Mouse (Mus musculus) gastrocnemius, postnatal 14 days (tissue): ENCODE measurements around the gene Smarcad1. TPM values are rescaled to one million over a fixed set of nuclear protein-coding genes. Genes with fewer than 3 reads are reported as not detected.
"Not testable (repeated sequence)": the region's sequence is repeated elsewhere in the genome, so short reads cannot be mapped to it uniquely, and the experiment has no call there.

ENCODE experiments used
- DNase-seq: peaks from one replicate; pipeline ENCODE4 v3.0.0; 2021; ENCODE audit warnings: mixed read lengths
- intact Hi-C: fragments of 180-260 bp; cut with DNase I; formaldehyde crosslinking; loops from one replicate; pipeline ENCODE4 v1.15.1; 2025; ENCODE audit warnings: low total_unique reads
- long read RNA-seq, 2 experiments: library from polyadenylated mRNA; stranded (forward); transcript quantifications; one replicate each; pipeline ENCODE4 v2.0.0; 2021
- total RNA-seq, 2 experiments: library from RNA; stranded (reverse); gene quantifications; 2 replicates each; pipeline ENCODE4 v1.2.3; 2021

The Smarcad1 gene
- 10 to 100 TPM; 13.3 to 13.5 TPM for total RNA-seq
- long read RNA-seq, experiment 1, partial matches to known transcripts = 0 of 4 reads
- long read RNA-seq, experiment 1, other reads (novel, unspliced or antisense) = 2 of 4 reads
- long read RNA-seq, experiment 2, full-length matches to known transcripts = 3 of 4 reads
- long read RNA-seq, experiment 2, partial matches to known transcripts = 0 of 4 reads
- long read RNA-seq, experiment 2, other reads (novel, unspliced or antisense) = 1 of 4 reads

DNA sequence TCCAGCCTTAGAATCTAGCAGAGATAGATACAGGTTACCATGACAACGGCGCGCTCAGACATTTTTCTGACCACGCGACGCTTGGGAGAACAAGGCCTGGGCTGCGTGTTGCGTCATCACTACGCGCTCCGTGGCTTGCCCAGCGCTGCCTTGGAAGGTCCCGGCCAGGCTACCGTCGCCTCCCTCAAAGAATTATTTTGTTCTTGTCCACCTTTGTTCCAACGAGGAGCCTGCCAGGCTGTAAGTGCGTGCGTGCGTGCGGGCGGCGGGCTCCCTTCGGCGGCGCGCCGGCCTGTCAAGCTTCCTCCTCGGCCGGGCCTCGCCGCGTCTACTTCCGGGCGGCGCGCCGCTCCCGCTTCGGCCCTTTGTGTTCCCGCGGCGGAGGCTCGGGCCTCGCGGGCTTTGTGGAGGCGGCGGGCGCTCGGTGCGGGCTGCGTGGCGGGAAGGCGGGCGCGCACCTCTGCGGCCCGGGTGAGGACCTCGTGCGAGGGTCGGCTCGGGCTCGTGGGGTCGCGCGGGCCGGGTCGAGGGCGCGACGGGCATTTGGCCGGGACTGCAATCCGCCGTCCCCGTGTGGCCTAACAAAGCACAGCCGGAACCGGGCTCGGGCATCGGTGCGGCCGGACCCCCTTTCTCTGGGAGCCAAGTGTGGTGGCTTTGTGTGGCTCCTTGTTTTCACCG lies at the start of gene Smarcad1:
Gene Smarcad1, plus strand, starts transcription at position 93 of the 681 bp plus-strand sequence.
- DNase-seq = peak; percentile 89
- intact Hi-C loops = no loop called here

DNA sequence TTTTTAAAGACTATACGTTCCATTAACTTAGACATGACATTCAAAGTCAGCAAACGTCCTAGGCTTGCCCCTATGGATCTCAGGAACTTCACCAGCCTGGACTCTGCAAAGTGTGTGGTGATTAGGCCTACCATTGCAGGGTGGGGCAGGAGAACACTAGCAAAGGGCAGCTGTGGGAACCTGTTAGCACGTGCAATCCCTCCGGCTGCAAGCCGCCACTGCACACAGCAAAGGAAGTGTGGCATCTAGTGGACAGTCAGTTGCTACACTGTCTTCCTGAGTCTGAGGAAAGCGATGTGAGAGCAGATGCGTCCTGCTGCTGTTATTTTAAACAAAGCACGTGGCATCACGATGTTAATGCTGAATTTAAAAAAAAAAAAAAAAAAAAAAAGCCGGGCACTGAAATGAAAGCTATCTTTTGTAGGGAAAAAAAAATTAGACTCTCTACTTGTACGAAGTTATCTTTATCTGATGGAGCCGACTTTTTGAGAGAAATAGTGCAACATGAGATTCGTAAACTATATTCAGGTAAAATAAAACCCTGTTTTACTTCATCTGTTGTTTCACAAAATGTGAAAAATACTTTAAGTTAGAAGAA lies 45.5 kb upstream of the Smarcad1 start:
- DNase-seq = no peak
- intact Hi-C loops = no loop called here

DNA sequence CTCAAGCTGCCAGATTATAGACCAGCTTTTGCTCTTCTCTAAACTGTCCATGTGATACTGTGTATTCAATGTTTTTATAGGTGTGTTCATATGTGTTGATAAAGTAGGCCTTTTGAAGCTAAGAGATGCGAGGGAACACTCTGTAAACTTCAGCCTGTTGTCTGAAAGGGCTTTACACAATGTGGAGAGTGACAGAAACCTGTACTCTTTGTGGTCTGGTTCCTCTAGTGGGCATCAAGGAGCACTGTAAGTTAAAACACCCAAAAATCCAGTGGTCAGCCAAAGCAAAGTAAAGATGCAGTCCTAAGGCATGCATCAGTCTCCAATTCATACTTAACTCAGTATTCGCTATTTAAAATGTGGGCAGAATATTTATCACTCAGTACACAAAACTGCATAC lies 44.6 kb upstream of the Smarcad1 start:
- intact Hi-C loops = no loop called here
- no peak for DNase-seq

DNA sequence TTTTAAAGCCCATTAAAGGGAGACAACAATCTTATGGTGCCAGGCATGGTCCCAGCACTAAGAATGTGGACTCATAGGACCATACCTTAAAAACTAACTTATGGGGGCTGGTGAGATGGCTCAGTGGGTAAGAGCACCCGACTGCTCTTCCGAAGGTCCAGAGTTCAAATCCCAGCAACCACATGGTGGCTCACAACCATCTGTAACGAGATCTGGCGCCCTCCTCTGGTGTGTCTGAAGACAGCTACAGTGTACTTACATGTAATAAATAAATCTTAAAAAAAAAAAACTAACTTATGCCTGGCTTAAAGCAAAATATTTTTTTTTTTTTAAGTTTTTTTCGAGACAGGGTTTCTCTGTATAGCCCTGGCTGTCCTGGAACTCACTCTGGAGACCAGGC lies 41.6 kb upstream of the Smarcad1 start:
- intact Hi-C loops, DNase-seq: not testable (repeated sequence)

DNA sequence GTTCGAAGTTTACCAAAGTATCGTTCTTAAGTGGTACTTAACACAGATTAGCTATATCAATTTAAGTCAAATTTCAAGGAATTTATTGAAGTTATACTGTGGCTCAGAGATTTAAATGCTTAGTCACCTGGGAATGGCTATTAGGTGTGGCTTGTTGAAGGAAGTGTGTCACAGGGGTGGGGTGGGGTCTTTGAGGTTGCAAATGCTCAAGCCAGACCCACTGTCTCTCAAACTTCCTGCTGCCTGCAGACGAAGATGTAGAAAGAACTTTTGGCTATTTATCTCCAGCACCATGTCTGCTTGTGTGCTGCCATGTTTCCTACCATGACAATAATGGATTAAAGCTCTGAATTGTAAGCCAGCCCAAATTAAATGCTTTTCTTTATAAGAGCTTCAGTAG lies 40.2 kb upstream of the Smarcad1 start:
- intact Hi-C loops = no loop called here
- DNase-seq = no peak

DNA sequence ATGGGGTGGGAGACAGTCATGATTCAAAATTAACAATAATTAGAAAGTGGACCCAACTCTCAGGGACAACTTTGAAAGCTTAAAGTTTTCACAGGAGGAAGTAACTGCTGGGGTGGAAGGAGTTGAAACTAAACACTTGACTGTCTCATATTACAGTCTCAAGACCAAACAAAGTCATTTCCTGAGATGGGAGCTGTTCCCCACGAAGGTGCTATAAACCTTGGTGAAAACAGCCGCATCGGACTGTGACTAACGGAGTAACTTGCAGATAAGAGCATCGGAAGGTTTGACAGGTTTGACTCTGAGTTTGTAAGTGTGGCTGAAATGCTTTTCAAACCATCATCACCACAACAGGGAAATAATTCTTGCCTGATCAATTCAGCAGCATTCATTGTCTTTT lies 33.5 kb upstream of the Smarcad1 start:
- intact Hi-C loops = no loop called here
- no peak for DNase-seq

DNA sequence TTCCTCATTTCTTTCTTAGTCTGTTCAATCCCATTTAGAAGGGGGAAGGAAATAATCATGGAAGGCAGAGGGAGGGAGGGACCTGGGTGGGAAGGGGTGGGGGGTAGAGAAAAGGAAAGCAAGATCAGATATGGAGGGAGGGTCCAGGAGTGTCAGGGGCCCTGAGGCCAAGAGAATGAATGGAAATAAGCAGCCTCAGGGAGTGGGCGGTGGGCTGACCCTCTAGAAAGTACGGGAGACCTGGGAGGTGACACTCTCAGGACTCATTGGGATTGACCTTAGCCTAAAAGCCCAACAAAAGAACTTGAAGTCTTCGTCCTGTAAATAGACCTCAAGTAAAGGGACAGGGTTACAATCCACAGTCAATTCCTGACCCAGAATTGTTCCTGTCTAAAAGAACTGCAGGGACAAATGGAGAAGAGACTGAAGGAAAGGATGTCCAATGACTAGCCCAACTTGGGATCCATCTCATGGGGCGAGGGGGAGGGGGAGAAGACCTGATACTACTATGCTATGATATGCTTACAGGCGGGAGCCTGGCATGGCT lies 30.9 kb upstream of the Smarcad1 start:
- no peak for DNase-seq
- intact Hi-C loops = no loop called here

DNA sequence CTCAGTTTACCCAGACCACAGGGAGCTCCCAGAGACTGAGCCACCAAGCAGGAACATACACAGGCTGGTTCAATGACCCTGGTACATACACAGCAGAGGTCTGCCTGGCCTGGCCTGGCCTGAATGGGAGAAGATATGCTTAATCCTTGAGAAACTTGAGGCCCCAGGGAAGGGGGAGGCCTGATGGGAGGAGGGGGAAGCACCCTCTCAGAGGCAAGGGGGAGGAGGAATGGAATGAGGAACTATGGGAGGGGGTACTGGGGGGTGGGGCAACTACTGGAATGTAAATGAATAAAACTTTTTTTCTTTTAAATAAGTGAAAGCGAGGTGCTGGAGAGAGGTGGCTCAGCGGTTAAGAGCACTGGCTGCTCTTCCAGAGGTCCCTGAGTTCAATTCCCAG lies 30.2 kb upstream of the Smarcad1 start:
- no peak for DNase-seq
- intact Hi-C loops = no loop called here

DNA sequence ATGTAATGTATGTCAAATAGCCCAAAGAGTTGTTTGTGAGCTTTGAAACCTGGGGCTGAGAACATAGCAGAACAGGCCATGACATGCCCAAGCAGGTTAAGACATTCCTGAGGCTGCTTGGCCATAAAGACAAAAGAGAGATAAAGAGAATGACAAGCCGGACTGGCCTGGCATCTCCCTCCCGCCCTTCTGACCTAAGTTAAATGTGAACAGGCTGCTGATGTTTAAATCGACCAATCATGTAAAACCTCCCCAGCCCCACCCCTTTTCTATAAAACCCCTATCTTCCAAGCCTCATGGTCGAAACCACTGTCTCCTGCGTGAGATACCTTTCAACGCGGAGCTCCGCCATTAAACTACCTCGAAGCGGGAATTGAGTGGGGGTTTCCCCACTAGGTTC lies 24.8 kb upstream of the Smarcad1 start:
- no peak for DNase-seq
- intact Hi-C loops = no loop called here

DNA sequence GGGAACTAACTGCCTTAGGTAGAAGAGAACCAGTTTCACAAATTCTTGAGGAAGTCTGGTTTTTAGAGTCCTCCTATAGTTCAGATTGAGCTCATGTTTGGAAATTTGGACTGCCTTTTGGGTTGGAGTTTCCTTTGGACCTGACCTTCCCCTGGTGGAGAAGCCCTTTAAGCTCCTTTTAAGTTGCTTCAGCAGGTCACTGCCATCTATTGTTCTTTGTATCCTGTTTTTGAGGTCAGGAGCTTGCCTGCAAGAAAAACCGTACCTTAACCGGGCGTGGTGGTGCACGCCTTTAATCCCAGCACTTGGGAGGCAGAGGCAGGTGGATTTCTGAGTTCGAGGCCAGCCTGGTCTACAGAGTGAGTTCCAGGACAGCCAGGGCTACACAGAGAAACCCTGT lies 23.4 kb upstream of the Smarcad1 start:
- intact Hi-C loops, DNase-seq: not testable (repeated sequence)

DNA sequence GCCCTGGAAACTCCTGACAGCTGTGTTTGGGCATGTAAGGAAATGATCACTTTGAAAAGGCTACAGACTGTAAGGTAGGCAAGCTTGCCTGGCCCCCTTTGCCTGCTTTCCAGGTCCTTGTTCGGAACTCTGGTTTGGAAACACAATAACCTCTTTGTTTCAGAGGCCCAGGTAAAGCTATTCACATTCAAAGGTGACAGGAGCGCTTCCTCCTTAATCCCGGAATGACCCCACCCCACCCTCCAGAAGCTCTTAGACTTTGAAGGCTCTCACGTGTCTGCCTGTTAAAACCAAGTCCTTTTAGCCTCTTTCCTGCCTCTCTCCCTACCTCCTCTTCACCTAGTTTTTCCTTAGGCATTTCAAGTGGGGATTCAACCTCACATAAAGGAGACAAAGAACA lies 20.5 kb upstream of the Smarcad1 start:
- intact Hi-C loops = no loop called here
- no peak for DNase-seq

DNA sequence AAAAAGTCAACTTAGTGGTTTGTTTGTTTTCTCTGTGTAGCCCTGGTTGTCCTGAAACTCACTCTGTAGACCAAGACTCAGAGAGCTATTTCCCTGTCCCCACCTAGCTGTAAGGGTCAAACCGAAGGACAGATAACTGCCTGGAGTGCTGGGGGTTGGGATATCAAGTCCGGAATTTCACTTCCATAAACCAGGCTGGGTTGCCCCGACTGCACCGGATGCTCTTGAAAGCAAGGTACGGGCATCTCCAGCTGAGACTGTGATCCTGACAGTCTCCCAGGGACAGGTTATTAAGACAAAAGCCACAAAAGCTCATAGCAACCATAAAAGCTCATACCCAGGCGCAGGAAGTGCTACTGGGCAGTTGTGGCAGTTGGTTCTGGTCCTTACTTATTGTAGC lies 19.3 kb upstream of the Smarcad1 start:
- DNase-seq = no peak
- intact Hi-C loops = no loop called here

DNA sequence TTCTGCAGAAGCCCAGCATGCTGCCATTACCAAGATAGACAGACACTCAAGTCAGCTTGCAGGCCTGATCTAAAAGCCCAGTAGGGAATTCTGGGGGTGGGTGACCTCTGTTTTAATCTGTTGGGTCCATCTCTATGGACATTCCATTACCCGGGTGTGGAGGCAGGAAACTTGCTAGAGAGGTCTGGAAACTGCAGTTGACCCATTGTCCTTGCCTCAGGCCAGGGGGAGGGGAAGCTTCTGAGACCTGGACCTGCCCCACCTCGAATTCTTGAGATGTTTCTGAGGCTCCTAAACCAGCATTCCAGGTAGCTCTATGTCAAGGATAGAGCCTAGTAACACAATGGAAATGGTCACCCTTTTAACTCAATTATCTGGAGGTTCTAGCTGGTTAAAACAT lies 17.7 kb upstream of the Smarcad1 start:
- no peak for DNase-seq
- intact Hi-C loops = no loop called here

DNA sequence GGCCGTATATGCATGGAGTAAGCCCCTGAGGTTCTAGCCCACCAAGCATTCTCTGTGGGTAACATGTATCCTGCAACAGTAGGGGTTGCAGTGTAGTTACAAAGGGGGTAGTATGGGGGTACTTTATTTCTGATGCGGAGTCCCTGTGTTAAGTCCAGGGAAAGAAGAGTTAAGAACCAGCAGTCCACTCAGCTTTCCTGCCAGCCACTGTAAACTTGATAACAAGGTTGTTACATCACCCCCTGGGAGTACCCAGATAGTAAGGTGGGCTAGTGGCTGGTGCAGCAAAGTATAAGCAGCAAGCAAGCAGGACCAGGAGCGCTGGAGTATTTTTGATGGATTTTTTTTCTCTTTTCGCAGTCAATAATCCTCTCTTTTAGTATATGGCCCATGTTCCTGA lies 17.3 kb upstream of the Smarcad1 start:
- DNase-seq = no peak
- intact Hi-C loops = no loop called here

DNA sequence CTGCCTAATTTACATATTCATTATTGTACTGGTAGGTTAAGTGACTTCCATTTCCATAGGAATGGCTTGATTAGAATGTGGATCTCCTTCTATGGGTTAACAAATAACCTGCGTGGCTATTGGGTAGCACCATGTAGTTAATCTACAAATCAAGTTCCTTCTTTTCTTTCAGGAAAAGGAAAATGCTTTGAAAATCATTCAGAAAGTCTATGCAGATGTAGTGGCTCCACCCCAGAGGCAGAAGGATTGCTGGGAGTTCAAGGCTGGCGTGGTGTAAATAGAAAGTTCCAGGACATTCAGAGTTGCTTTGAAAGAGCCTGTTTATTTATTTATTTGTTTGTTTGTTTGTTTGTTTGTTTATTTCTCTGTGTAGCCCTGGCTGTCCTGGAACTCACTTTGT lies 7.7 kb upstream of the Smarcad1 start:
- no peak for DNase-seq
- intact Hi-C loops = no loop called here

DNA sequence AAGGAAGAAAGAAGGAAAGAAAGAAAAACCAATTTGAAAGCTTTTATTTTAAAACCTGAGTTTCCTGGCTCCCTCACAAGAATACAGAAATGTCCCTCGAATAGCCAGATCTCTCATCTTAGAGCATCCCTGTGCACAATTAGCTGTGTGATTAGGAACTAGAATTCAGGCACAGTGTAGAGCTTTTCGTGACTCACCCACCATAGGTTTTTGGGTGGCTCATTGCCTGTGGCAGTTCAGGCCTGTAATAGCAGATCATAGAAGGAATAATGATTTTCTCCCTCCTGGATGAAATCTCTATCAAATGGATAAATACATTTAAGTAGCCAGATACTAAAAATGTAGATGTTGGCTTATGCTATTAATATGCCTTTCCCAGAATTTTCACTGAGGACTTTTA lies 6.9 kb upstream of the Smarcad1 start:
- DNase-seq = no peak
- intact Hi-C loops = no loop called here

DNA sequence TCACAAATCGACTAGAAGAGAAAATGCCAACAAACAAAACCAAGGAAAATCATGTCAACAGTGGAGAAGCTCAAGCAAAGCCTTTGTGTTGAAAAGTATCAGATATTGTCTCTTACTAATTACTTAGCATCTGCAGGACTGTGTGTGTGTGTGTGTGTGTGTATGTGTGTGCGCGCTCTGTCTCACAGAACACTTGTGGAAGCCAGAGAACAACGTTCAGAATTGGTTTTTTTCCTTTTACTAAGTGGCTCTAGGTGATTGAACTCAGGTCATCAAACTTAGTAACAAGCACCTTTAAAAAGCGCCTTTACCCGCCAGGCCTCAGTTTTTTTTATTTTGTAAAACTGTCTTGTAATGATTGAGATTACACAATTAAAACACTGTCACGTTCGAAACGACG lies 451 bp upstream of the Smarcad1 start:
- intact Hi-C loops = no loop called here
- no peak for DNase-seq

DNA sequence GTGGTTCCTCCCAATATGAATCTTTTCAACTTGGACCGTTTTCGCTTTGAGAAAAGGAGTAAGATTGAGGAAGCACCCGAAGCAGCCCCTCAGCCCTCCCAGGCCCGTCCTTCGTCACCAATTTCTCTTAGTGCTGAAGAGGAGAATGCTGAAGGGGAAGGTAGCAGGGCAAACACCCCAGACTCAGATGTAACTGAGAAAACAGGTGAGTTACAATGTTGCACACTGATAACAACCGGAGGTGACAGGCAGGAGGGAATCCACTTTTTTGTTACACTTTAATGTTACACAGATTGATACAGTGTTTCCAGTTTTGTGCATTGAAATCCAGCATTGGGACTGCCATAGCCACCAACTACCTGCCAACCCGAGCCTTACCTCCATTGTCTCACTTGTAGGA lies 858 bp downstream of the Smarcad1 start:
- no peak for DNase-seq
- intact Hi-C loops = no loop called here

DNA sequence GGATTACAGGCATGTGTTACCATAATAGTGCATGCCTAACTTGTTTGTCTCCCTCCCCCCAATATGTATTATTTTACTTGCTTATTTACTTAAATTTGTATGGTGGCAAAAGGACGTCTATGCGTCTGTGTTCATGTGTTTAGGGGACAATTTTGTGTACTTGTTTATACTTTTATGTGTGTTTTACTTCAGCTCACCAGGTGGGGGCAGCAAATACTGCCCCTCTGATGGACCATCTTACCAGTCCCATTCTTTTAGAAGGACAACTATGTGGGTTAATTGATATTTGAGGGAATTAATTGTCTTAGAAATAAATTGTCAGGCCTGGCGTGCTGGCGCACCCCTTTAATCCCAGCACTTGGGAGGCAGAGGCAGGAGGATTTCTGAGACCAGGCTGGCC lies 6.7 kb downstream of the Smarcad1 start:
- intact Hi-C loops = no loop called here
- DNase-seq = no peak

DNA sequence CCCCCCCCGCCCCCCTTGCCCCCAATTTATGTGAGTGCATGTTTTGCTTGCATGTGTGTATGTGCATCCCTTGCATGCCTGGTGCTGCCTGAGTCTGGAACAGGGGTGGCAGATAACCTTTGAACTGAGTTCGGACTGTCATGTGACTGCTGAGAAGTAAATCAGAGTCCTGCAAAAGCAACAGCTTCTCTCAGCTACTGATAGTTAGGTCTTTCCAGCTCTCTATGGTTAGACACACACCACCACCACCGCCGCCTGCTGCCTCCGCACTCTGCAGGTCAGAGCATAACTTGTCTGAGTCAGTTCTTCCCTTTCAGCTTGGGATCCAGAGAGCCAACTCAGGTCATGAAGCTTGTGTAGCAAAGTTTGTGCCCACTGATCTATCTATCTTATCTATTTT lies 14.2 kb downstream of the Smarcad1 start:
- DNase-seq = no peak
- intact Hi-C loops = no loop called here

DNA sequence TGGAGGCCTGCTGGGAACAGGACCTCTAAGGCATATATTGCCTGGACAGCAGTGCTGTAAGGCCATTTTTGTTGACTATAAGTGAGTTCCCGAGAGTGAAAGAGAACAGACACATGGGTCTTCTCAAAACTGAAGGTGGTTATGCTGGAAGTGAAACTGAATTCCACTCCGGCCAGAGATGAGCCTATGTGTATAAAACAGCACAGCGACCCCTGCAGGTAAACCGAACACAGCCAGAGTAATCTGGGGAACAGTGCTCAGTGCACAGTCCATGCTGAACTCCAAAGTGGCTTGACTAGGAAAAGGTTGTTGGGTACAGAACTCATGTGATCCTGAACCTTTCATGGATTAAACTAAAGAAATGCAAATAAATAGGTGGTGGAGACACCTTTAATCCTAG lies 14.8 kb downstream of the Smarcad1 start:
- intact Hi-C loops, DNase-seq: not testable (repeated sequence)
